Mouse (Mus musculus) heart, adult 2 months (tissue): Measurements from ENCODE around the gene Hoxb3.

Experiments
- CTCF ChIP-seq: fragments of 200-600 bp; IDR thresholded peaks from 2 replicates; pipeline ENCODE4 v1.8.1; 2022; ENCODE audit warnings: antibody characterized with exemption, mild to moderate bottlenecking, moderate library complexity
- POLR2A ChIP-seq: fragments of 200-500 bp; IDR thresholded peaks from 2 replicates; pipeline ENCODE4 v1.6.1; 2011; ENCODE audit warnings: mild to moderate bottlenecking, low read depth, low read length, control low read depth; ENCODE audit not compliant: insufficient read depth

GRCm38 (mm10) chr11:96275896-96276295 lies 47.2 kb upstream of the Hoxb3 start:
- TF ChIP-seq POLR2A (no peak), CTCF (no peak)
